Mouse (Mus musculus): ENCODE results near the gene Ankrd61.

DNA sequence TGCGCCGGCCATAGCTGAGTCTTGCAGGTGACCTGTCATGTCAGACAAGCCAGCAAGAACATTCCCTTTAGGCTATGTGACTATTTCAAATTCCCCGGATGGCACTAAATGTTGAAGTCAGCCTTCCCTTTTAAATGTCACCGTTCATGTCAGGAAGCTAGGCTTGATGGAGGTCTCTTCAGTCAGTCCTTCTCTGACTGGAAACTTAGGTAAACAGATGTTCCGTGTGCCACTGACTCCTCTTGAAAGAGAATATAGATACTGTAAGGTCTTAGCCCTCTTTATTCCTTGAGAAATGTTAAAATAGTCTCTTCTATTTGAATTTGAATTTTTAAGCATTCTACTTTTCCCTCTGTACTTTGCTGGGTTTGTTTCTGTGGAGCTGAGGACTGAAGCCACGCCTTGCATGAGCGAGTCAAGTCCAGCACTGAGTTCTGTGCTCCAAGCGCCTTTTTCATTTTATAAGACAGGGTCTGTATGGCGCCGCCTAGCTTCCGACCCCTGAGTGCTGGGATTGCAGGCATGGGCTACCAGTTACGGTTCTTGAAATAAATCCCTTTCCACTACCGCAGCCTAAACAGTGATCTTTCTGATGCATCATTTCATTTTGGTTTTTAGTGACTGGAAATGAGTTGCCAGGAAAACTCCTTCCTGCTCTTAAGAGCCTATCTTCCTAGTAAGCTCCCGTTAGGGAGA, at the start of gene Ankrd61:
- TF ChIP-seq POLR2A (IDR thresholded peaks at IDR 0.05; ENCODE audit: extremely low read depth, insufficient read depth, low read length) (no peak), CTCF (IDR thresholded peaks at IDR 0.05; ENCODE audit: low read depth, low read length) (no peak)

Measured in liver, adult 2 months (tissue).